Mouse (Mus musculus) heart, adult 11 months (tissue): ENCODE data around the gene Pabpn1.

ENCODE experiments used
- DNase-seq: peaks from one replicate; pipeline ENCODE4 v3.0.0; 2022

Pabpn1 gene

GRCm38 (mm10) chr14:54892200-54892599, at the start of gene Pabpn1:
TSS of gene Pabpn1 (plus strand) at chr14:54892500.
- no peak for DNase-seq

- no peak for DNase-seq
Observed at GRCm38 (mm10) chr14:54843461-54843860, 48.8 kb upstream of the Pabpn1 start.

DNA sequence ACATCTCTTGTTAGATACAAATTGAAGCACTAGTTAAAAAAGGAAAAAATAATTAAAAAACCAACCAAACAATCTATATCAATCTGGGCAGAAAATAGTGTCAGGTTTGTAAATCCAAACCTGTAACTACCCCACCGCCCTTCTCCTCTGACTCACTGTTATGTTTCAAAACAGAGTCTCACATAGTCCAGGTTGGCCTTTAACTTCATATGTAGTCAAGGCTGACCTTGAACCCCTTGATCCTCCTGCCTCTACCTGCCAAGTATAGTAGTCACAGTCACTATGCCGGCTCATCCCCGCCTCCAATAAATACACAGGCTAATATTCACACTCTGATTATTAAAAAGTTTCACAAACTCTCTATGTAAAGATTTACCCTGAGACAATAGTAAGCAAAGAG, 36.6 kb upstream of the Pabpn1 start:
- DNase-seq, result no peak

DNA sequence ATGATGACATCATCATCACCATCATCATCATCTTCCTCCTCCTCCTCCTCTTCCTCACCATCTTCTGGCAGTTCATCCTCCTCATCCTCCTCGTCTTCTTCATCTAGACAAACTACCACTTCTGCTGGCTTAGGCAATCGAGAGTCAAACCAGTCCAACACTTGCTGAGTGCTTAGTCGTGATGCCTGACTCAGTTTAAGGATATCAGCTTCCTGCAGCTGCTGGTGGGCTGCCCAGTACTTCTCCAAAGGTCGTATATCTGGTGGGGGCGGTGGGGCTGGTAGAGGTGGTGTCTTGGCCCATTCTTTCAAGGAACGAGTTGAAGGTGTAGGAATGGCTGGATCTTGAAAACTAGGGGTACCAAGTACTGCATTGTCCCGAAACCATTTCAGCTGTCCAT, 35.6 kb upstream of the Pabpn1 start:
- DNase-seq, result peak; percentile 82

DNA sequence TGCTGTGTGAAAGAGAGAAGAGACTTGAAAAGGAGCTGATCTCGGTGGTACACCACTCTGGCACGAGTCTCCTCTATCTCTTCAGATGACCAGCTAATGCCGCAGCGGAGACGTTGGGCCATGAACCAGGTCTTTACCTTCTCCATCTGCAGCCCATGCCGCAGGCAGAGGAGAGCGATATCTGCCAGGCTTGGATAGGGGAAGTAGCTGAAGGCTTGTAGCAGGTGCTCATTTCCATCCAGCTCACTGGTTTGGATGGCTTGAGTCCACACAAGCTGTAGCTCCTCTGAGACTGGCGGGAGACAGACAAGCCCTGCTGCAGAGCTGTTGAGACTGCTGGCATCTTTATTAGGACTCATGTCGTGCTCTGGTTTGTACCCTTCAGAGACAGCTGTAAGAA, 34.4 kb upstream of the Pabpn1 start:
- DNase-seq, result peak; percentile 82

DNA sequence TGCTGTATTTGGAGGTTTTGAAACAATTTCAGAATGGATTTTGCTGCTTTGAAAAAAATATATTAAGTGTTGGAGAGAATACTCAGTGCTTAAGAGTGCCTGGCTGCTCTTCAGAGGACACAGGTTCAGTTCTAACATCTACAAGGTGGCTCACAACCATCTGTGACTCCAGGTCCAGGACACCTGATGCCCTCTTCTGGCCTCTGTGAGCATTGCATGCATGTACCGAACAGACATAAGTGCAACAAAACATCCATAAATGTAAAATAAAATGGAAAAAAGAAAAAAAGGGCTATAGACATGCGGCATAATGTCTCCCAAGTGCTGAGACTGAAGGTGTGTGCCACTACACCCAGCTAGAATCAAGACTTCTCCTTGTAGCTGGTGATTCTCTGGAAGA, 31.8 kb upstream of the Pabpn1 start:
- DNase-seq, result peak; percentile 89

DNA sequence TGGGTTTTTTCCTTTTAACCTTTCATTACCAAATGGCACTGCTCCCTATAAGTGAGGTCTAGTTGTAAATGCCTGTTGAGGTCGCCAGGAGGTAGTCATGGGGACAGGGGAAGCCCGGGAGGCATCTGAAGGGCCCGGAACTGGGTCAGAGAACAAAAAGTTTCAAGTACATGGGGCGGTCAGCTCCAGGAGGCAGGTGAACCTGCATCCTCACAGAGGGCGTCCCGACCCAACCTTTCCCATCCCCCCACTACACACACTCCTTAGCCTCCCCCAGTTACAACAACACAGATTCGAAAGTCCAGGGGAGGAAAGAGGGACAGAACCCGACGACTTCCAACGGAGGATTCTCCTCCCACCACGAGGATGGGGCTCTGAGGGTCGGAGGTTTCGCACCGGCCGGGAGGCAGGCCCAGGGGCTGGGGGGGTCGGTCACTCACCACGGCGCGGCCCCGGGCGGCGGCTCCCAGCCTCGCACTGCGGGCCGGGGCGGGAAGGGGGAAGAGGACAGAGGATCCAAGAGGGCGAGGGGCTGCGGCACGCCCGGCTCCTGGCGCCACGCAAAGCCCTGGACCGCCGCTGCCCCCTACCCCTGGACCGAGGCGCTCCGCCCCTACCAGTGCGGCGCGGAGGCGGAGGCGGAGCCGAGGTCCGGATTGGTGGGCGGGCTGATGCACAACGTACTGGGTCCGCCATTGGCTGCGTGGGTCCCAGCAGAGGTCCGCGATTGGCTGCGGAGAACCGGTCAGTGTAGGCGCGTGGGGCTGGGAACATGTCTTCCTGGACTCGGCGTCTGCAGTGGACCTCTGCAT, 28.6 kb upstream of the Pabpn1 start:
- DNase-seq, result peak; percentile 100

DNA sequence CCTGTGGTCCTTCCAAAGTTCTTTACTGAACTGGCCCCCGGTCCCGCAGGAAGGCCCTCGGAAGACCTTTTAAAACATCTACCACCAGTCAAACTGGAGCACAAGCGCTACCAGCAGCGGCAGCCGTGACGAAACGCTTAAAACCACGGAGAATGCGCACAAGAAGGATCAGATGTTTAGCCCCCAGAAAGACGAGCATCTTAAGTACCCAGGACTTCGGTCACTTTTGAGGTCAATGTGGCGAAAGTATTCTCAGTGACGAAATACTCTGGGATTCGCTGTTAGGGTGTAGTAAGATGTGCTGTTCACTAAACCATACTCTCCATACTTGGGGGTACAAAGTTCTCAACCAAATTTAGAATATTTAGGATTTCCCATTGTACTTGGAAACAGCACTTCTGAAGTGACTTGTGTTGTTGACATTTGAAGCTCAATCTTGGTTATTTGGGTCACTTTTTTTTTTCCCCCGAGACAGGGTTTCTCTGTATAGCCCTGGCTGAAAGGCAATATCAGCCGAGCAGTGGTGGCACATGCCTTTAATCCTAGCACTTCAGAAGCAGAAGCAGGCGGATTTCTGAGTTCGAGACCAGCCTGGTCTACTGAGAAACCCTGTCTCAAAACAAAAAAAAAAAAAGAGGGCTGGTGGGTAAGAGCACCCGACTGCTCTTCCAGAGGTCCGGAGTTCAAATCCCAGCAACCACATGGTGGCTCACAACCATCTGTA, 27.8 kb upstream of the Pabpn1 start:
- peak; percentile 58 for DNase-seq

- peak; percentile 63 for DNase-seq
Observed at GRCm38 (mm10) chr14:54865626-54866025, 26.7 kb upstream of the Pabpn1 start.

DNA sequence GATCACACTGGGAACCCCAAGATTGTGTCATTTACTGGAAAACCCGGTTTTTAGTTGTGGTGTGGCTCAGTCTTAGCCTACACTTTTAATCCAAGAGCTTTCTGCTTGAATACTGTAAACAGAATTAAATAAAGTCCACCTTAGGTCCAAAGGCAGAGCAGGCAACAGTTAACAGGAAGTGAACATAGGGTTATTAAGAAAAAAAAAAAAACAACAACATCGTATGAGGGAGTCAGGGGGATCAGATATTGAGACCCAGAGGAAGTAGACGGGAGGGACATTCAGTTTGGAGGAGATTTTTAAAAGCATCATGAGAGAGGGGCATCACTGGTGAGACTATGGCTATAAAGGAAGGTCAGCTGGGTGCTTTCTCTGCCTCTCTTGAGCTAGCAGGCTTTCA, 26.0 kb upstream of the Pabpn1 start:
- DNase-seq, result no peak

DNA sequence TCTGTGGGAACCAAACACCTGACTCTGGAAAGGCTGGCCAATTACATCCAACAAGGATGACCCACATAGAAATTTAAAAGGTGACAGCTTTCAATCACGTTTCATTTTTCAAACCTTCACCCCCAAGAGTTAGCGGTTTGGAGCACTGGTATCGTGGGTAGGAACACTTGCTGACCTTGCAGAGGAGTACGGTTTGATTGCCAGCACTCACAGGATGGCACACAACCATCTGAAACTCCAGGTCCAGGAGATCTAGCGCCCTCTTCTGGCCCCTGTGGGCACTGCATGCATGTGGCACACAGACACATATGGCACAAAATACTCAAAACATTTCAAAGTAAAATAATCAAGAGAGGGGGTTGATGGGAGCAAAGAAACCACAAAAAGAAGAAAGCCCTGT, 25.4 kb upstream of the Pabpn1 start:
- peak; percentile 85 for DNase-seq

GRCm38 (mm10) chr14:54868026-54868425, 24.3 kb upstream of the Pabpn1 start:
- DNase-seq, result peak; percentile 3

- peak; percentile 63 for DNase-seq
Observed at GRCm38 (mm10) chr14:54870861-54871260, 21.4 kb upstream of the Pabpn1 start, which contains the start of gene Homez. TSS of gene Homez (minus strand) at chr14:54870961.

DNA sequence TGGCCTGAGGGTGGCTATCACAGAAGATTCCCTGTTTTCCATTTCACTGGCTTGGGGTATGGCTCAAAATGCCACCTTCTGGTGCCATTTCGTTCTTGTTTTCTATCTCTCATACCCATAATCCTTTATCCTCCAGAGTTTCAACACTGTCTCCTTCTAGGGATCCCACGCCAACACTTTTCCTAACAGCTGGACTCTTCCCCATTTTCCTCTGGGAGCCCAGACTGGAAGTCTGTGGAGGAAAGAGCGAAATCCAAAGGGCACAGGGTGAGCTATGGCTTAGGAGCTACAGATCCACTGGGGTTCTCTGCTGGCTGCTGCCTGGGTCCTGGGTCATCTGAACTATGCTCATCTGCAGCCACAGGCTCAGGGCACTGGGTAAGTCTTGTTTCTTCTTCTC, 18.1 kb upstream of the Pabpn1 start:
- peak; percentile 85 for DNase-seq

DNA sequence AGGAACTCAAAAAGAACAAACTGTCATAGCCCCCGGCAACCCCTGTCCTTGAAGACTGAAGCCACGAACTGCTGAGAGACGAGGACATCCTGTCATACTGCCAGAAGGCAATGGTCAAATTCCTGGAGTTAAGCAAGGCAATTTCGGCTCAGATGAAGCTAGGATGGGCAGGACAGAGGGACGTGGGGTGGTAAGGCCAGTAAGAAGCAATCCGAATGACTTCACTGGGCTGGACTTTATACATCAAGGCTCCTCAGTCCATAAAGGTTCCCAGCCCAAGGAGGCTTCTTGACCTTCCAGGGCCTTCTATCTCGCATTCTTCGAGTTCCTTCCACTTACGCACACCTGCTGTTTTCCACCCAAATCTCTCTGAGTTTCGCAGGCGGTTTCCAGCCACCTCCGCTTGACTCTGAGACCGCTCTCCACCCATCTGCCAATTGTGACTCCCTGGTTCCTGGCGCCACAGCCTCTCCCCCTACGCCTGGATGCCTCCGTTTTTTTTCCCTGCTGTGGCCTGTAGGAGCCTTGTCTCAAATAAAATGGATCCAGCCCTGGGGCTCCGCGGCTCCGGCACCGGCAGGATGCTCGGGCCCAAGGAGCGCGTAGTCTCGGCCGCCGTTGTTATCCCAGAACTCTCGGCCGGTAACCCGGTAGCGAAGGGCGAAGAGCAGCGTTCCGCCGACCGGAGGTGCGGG, 16.3 kb upstream of the Pabpn1 start:
- no peak for DNase-seq

GRCm38 (mm10) chr14:54876539-54877047, 15.7 kb upstream of the Pabpn1 start:
- peak; percentile 99 for DNase-seq

DNA sequence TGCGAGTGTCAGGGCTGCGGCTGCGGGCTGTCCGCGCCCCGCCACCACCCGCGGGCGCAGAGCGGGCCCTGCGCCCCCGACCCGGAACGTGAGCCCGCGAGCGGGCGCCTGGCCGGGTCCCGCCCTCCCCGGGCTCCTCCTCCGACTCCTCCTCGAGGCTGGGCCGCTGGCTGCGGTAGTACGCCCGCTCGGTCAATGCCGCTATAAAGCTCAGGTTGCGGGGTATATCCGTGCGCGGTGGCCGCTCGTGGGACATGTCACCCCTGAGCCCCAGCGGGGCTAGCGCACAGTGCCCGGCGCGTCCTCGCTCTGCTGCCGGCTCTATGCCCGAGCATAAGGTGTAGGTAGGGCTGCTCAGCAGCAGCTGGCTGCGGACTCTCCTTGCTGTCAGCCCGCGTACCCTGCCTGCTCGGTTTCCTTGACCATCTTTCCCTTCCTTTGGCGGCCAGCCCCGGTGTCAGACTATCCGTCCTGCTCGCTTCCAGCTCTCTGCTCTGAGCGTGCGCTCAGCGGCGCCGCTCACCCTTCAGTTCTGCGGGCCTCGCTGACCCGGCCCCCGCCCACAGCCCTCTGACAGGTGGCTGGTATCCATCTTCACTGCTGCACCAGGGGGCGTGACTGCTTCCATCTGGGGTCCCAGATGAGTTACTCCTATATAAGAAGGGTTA, 15.1 kb upstream of the Pabpn1 start, which contains the start of gene Ppp1r3e:
Ppp1r3e (minus strand) TSS at position 503 of the 668 bp plus-strand sequence.
- peak; percentile 97 for DNase-seq

GRCm38 (mm10) chr14:54883154-54884021, 8.9 kb upstream of the Pabpn1 start, which contains the start of the genes Bcl2l2 and Gm20521:
TSS of gene Bcl2l2 (plus strand) at chr14:54883377.
TSS of gene Gm20521 (plus strand) at chr14:54883441.
- peak; percentile 99 for DNase-seq

DNA sequence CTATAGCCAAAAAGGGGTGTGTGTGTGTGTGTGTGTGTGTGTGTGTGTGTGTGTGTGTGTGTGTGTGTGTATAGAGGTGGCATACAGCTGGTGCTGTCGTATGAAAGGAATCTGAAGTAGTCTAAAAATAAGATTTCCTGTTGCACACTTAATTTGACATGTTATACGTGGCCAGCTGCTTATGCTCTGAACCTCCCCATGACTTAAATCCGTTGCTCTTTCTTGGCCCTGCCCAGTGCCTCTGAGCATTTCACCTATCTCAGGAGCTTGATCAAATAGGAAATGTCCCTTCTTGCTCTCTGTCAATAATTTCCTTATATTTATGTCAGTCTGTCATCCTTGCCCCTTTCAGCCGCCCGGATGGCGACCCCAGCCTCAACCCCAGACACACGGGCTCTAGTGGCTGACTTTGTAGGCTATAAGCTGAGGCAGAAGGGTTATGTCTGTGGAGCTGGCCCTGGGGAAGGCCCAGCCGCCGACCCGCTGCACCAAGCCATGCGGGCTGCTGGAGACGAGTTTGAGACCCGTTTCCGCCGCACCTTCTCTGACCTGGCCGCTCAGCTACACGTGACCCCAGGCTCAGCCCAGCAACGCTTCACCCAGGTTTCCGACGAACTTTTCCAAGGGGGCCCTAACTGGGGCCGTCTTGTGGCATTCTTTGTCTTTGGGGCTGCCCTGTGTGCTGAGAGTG, 8.1 kb upstream of the Pabpn1 start:
- DNase-seq, result peak; percentile 91

GRCm38 (mm10) chr14:54885309-54885708, 7.0 kb upstream of the Pabpn1 start:
- DNase-seq, result peak; percentile 90
